Mouse (Mus musculus) thymus, adult 2 months (tissue): ENCODE data around the gene Olfr550. TPM values are rescaled to one million over a fixed set of nuclear protein-coding genes. Genes with fewer than 3 reads are reported as not detected.

Source experiments
- DNase-seq: peaks from one replicate; pipeline ENCODE4 v3.0.0; 2021
- H3K27ac ChIP-seq: fragments of 200-500 bp; 2 replicates; pipeline ENCODE4 v1.5.1; 2012; ENCODE audit warnings: low read length, control low read depth; ENCODE audit not compliant: control insufficient read depth, insufficient read depth
- H3K27me3 ChIP-seq: fragments of 200-500 bp; 2 replicates; pipeline ENCODE4 v1.6.1; 2012; ENCODE audit warnings: mild to moderate bottlenecking, low read length, moderate library complexity, mixed read lengths; ENCODE audit not compliant: control insufficient read depth, insufficient read depth
- H3K36me3 ChIP-seq: fragments of 200-500 bp; 2 replicates; pipeline ENCODE4 v1.6.1; 2012; ENCODE audit warnings: mild to moderate bottlenecking, low read length, moderate library complexity; ENCODE audit not compliant: control insufficient read depth, insufficient read depth
- H3K4me1 ChIP-seq: fragments of 200-500 bp; replicated peaks from 2 replicates; pipeline ENCODE4 v1.6.1; 2012; ENCODE audit warnings: low read length; ENCODE audit not compliant: control insufficient read depth, insufficient read depth
- H3K4me3 ChIP-seq: fragments of 200-500 bp; 2 replicates; pipeline ENCODE4 v1.5.1; 2012; ENCODE audit warnings: mild to moderate bottlenecking, low read length, control low read depth, moderate library complexity; ENCODE audit not compliant: control insufficient read depth, insufficient read depth
- CTCF ChIP-seq: fragments of 200-500 bp; IDR thresholded peaks from 2 replicates; pipeline ENCODE4 v1.5.1; 2012; ENCODE audit warnings: mild to moderate bottlenecking, control low read depth, low read length, moderate library complexity, borderline replicate concordance; ENCODE audit not compliant: control insufficient read depth, poor library complexity, insufficient read depth; ENCODE audit errors: extremely low read depth
- POLR2A ChIP-seq: fragments of 200-500 bp; IDR thresholded peaks from 2 replicates; pipeline ENCODE4 v1.6.1; 2012; ENCODE audit warnings: mild to moderate bottlenecking, low read length, control low read depth, moderate library complexity; ENCODE audit not compliant: control insufficient read depth, poor library complexity, insufficient read depth; ENCODE audit errors: extremely low read depth
- WGBS: fragments of 180-500 bp; shearing (Covaris S2); methylation state at CpG from one replicate; pipeline ENCODE4 v1.1.7; 2018; 5-methylcytosine and 5-hydroxymethylcytosine counted together
- polyA plus RNA-seq: library from polyadenylated mRNA; depleted of rRNA; stranded (reverse); fragments of >200 nt; gene quantifications from 2 replicates; pipeline ENCODE4 v1.2.3, GENCODE M21; 2012

Gene Olfr550
- polyA plus RNA-seq, 1 experiment: not detected

GRCm38 (mm10) chr7:102564999-102565997 lies 5.9 kb upstream of the Olfr550 start, which contains the start of gene Trim21:
Gene Trim21 (minus strand): TSS chr7:102565486.
- peak; percentile 89 for DNase-seq
- no peaks in the 10 kb centered on the region for H3K27me3 ChIP-seq
- 6% methylated on average over 10 of the region's 10 CpGs for WGBS
- peaks cover 6% of the 10 kb centered on the region for H3K4me1 ChIP-seq
- H3K36me3 ChIP-seq: peaks cover 20% of the 10 kb centered on the region
- H3K27ac ChIP-seq: peak within 1 kb of the TSS; percentile 71
- H3K4me3 ChIP-seq: peak within 1 kb of the TSS; percentile 73
- TF ChIP-seq CTCF (no peak), POLR2A (0 out of 2 replicates have a peak, but pooled peaks have one; percentile 44)

GRCm38 (mm10) chr7:102566219-102566618 lies 5.0 kb upstream of the Olfr550 start:
- no peak for TF ChIP-seq POLR2A
- TF ChIP-seq CTCF: no peak
- 60% methylated on average over 4 of the region's 4 CpGs for WGBS
- Histone ChIP-seq H3K27me3 (no peaks in the 10 kb centered on the region), H3K4me1 (peaks cover 6% of the 10 kb centered on the region), H3K27ac (no peak overlapping the region), H3K36me3 (peaks cover 17% of the 10 kb centered on the region), H3K4me3 (no peak overlapping the region)
- DNase-seq: no peak

- Histone ChIP-seq H3K36me3 (no peaks in the 10 kb centered on the region), H3K4me3 (no peak overlapping the region), H3K27ac (no peak overlapping the region), H3K27me3 (no peaks in the 10 kb centered on the region), H3K4me1 (0 out of 2 replicates have a peak, but pooled peaks cover 2% of the 10 kb centered on the region)
- 96% methylated on average over 3 of the region's 3 CpGs for WGBS
- DNase-seq: no peak
- no peak for TF ChIP-seq CTCF
- TF ChIP-seq POLR2A: no peak
Measured at GRCm38 (mm10) chr7:102573174-102573830, 2.1 kb downstream of the Olfr550 start.

- no peak for DNase-seq
- H3K4me1 ChIP-seq: 0 out of 2 replicates have a peak, but pooled peaks cover 2% of the 10 kb centered on the region
- no peaks in the 10 kb centered on the region for H3K36me3 ChIP-seq
- H3K4me3 ChIP-seq: no peak overlapping the region
- TF ChIP-seq CTCF (no peak), POLR2A (no peak)
- H3K27ac ChIP-seq: no peak overlapping the region
- WGBS: 6% methylated on average over 6 of the region's 6 CpGs
- H3K27me3 ChIP-seq: no peaks in the 10 kb centered on the region
Measured at GRCm38 (mm10) chr7:102575998-102576397, 4.8 kb downstream of the Olfr550 start.

- Histone ChIP-seq H3K4me3 (no peak within 1 kb of the TSS), H3K27ac (no peak within 1 kb of the TSS), H3K36me3 (no peaks in the 10 kb centered on the region), H3K4me1 (no peaks in the 10 kb centered on the region), H3K27me3 (no peaks in the 10 kb centered on the region)
- TF ChIP-seq POLR2A: no peak
- no peak for TF ChIP-seq CTCF
- WGBS: 95% methylated on average over 3 of the region's 3 CpGs
- DNase-seq: no peak
Measured at GRCm38 (mm10) chr7:102591786-102592185, 20.5 kb downstream of the Olfr550 start, which contains the start of gene Olfr551. Gene Olfr551 (minus strand): TSS chr7:102591886.

GRCm38 (mm10) chr7:102597378-102598031 lies 26.3 kb downstream of the Olfr550 start, which contains the start of gene Olfr552:
Gene Olfr552 (plus strand): TSS chr7:102597770.
- TF ChIP-seq CTCF (no peak), POLR2A (no peak)
- 12% methylated on average over 1 of the region's 1 CpGs for WGBS
- Histone ChIP-seq H3K4me1 (no peaks in the 10 kb centered on the region), H3K4me3 (no peak within 1 kb of the TSS), H3K27ac (no peak within 1 kb of the TSS), H3K27me3 (no peaks in the 10 kb centered on the region), H3K36me3 (no peaks in the 10 kb centered on the region)
- DNase-seq: no peak
